Mouse (Mus musculus): Measurements from ENCODE around the gene Pgpep1l. TPM values are rescaled to one million over a fixed set of nuclear protein-coding genes. Genes with fewer than 3 reads are reported as not detected.
A peak's percentile ranks its signal among the peaks of the same experiment; 100 is the strongest.

The Pgpep1l gene
- polyA plus RNA-seq, 1 experiment = not detected

GRCm38 (mm10) chr7:68271816-68272215 lies 7.8 kb upstream of the Pgpep1l start:
- no peak overlapping the region for H3K4me3 ChIP-seq (ENCODE audit: low read depth, low read length)
- WGBS = 94% methylated on average over 6 of the region's 6 CpGs
- TF ChIP-seq POLR2A (IDR thresholded peaks at IDR 0.05; ENCODE audit: low read depth, low read length) = no peak
- TF ChIP-seq CTCF (IDR thresholded peaks at IDR 0.05; ENCODE audit: extremely low read depth, insufficient read length, insufficient replicate concordance, low read depth, low read length) = no peak
- no peaks in the 10 kb centered on the region for H3K27me3 ChIP-seq (ENCODE audit: control insufficient read depth, insufficient read depth, low read length)
- no peak overlapping the region for H3K27ac ChIP-seq (ENCODE audit: insufficient read depth, low read depth, low read length)
- peaks cover 7% of the 10 kb centered on the region; the same call in 1 of the 2 replicates for H3K4me1 ChIP-seq (ENCODE audit: control insufficient read depth, insufficient read depth, insufficient read length, low read length)
- no peaks in the 10 kb centered on the region for H3K36me3 ChIP-seq (ENCODE audit: control insufficient read depth, insufficient read depth, low read length)

GRCm38 (mm10) chr7:68270551-68270950 lies 6.5 kb upstream of the Pgpep1l start:
- no peaks in the 10 kb centered on the region for H3K36me3 ChIP-seq (ENCODE audit: control insufficient read depth, insufficient read depth, low read length)
- no peaks in the 10 kb centered on the region for H3K27me3 ChIP-seq (ENCODE audit: control insufficient read depth, insufficient read depth, low read length)
- H3K27ac ChIP-seq (ENCODE audit: insufficient read depth, low read depth, low read length) = no peak overlapping the region
- no peak overlapping the region for H3K4me3 ChIP-seq (ENCODE audit: low read depth, low read length)
- H3K4me1 ChIP-seq (ENCODE audit: control insufficient read depth, insufficient read depth, insufficient read length, low read length) = peaks cover 3% of the 10 kb centered on the region; the same call in 1 of the 2 replicates
- WGBS = 42% methylated on average over 4 of the region's 4 CpGs
- TF ChIP-seq POLR2A (IDR thresholded peaks at IDR 0.05; ENCODE audit: low read depth, low read length) = no peak
- no peak for TF ChIP-seq CTCF (IDR thresholded peaks at IDR 0.05; ENCODE audit: extremely low read depth, insufficient read length, insufficient replicate concordance, low read depth, low read length)

GRCm38 (mm10) chr7:68266691-68267090 lies 2.7 kb upstream of the Pgpep1l start:
- no peaks in the 10 kb centered on the region for H3K36me3 ChIP-seq (ENCODE audit: control insufficient read depth, insufficient read depth, low read length)
- TF ChIP-seq POLR2A (IDR thresholded peaks at IDR 0.05; ENCODE audit: low read depth, low read length) = no peak
- TF ChIP-seq CTCF (IDR thresholded peaks at IDR 0.05; ENCODE audit: extremely low read depth, insufficient read length, insufficient replicate concordance, low read depth, low read length) = no peak
- no peaks in the 10 kb centered on the region for H3K27me3 ChIP-seq (ENCODE audit: control insufficient read depth, insufficient read depth, low read length)
- no peak overlapping the region for H3K4me3 ChIP-seq (ENCODE audit: low read depth, low read length)
- 27% methylated on average over 6 of the region's 6 CpGs for WGBS
- H3K4me1 ChIP-seq (ENCODE audit: control insufficient read depth, insufficient read depth, insufficient read length, low read length) = no peaks in the 10 kb centered on the region; the same call in 1 of the 2 replicates
- no peak overlapping the region for H3K27ac ChIP-seq (ENCODE audit: insufficient read depth, low read depth, low read length)

- Histone ChIP-seq H3K27ac (ENCODE audit: insufficient read depth, low read depth, low read length) (no peak overlapping the region), H3K36me3 (ENCODE audit: control insufficient read depth, insufficient read depth, low read length) (no peaks in the 10 kb centered on the region), H3K4me1 (ENCODE audit: control insufficient read depth, insufficient read depth, insufficient read length, low read length) (no peaks in the 10 kb centered on the region; the same call in 1 of the 2 replicates), H3K4me3 (ENCODE audit: low read depth, low read length) (no peak overlapping the region), H3K27me3 (ENCODE audit: control insufficient read depth, insufficient read depth, low read length) (no peaks in the 10 kb centered on the region)
- TF ChIP-seq CTCF (IDR thresholded peaks at IDR 0.05; ENCODE audit: extremely low read depth, insufficient read length, insufficient replicate concordance, low read depth, low read length) = no peak
- 42% methylated on average over 7 of the region's 7 CpGs for WGBS
These were observed 1.4 kb upstream of the Pgpep1l start for GRCm38 (mm10) chr7:68265391-68265790.

GRCm38 (mm10) chr7:68264531-68264930 lies 498 bp upstream of the Pgpep1l start:
- H3K4me3 ChIP-seq (ENCODE audit: low read depth, low read length) = no peak overlapping the region
- TF ChIP-seq CTCF (IDR thresholded peaks at IDR 0.05; ENCODE audit: extremely low read depth, insufficient read length, insufficient replicate concordance, low read depth, low read length) = no peak
- no peak for TF ChIP-seq POLR2A (IDR thresholded peaks at IDR 0.05; ENCODE audit: low read depth, low read length)
- WGBS = 9% methylated on average over 14 of the region's 14 CpGs
- no peak overlapping the region for H3K27ac ChIP-seq (ENCODE audit: insufficient read depth, low read depth, low read length)
- H3K36me3 ChIP-seq (ENCODE audit: control insufficient read depth, insufficient read depth, low read length) = no peaks in the 10 kb centered on the region
- H3K27me3 ChIP-seq (ENCODE audit: control insufficient read depth, insufficient read depth, low read length) = no peaks in the 10 kb centered on the region
- H3K4me1 ChIP-seq (ENCODE audit: control insufficient read depth, insufficient read depth, insufficient read length, low read length) = no peaks in the 10 kb centered on the region; the same call in 1 of the 2 replicates

GRCm38 (mm10) chr7:68263346-68264027 lies 546 bp downstream of the Pgpep1l start:
- 66% methylated on average over 8 of the region's 8 CpGs for WGBS
- Histone ChIP-seq H3K27ac (ENCODE audit: insufficient read depth, low read depth, low read length) (no peak overlapping the region), H3K36me3 (ENCODE audit: control insufficient read depth, insufficient read depth, low read length) (no peaks in the 10 kb centered on the region), H3K27me3 (ENCODE audit: control insufficient read depth, insufficient read depth, low read length) (no peaks in the 10 kb centered on the region), H3K4me1 (ENCODE audit: control insufficient read depth, insufficient read depth, insufficient read length, low read length) (no peaks in the 10 kb centered on the region; the same call in 1 of the 2 replicates), H3K4me3 (ENCODE audit: low read depth, low read length) (peak overlapping the region; percentile 39; the same call in 1 of the 2 replicates)
- TF ChIP-seq POLR2A (IDR thresholded peaks at IDR 0.05; ENCODE audit: low read depth, low read length) (no peak), CTCF (IDR thresholded peaks at IDR 0.05; ENCODE audit: extremely low read depth, insufficient read length, insufficient replicate concordance, low read depth, low read length) (no peak)

GRCm38 (mm10) chr7:68262612-68263200 lies 1.3 kb downstream of the Pgpep1l start:
- Histone ChIP-seq H3K4me1 (ENCODE audit: control insufficient read depth, insufficient read depth, insufficient read length, low read length) (no peaks in the 10 kb centered on the region; the same call in 1 of the 2 replicates), H3K27ac (ENCODE audit: insufficient read depth, low read depth, low read length) (no peak overlapping the region), H3K4me3 (ENCODE audit: low read depth, low read length) (no peak overlapping the region), H3K36me3 (ENCODE audit: control insufficient read depth, insufficient read depth, low read length) (no peaks in the 10 kb centered on the region), H3K27me3 (ENCODE audit: control insufficient read depth, insufficient read depth, low read length) (no peaks in the 10 kb centered on the region)
- TF ChIP-seq CTCF (IDR thresholded peaks at IDR 0.05; ENCODE audit: extremely low read depth, insufficient read length, insufficient replicate concordance, low read depth, low read length) = no peak
- TF ChIP-seq POLR2A (IDR thresholded peaks at IDR 0.05; ENCODE audit: low read depth, low read length) = no peak
- 60% methylated on average over 8 of the region's 8 CpGs for WGBS

All from small intestine, adult 2 months (tissue).